Mouse (Mus musculus): ENCODE data around the gene Slc37a3. TPM values are rescaled to one million over a fixed set of nuclear protein-coding genes. Genes with fewer than 3 reads are reported as not detected.
"Not testable (repeated sequence)": the region's sequence is repeated elsewhere in the genome, so short reads cannot be mapped to it uniquely, and the experiment has no call there.

Gene Slc37a3
- 28.4 and 30.9 TPM in 2 replicates for polyA plus RNA-seq (2015; fragmentation: Nextera tagmentation; extraction: Ambion mirVana)

GRCm38 (mm10) chr6:39377311-39377827 lies at the start of gene Slc37a3:
Gene Slc37a3 (minus strand): TSS chr6:39377675.
- peaks cover 5% of the 10 kb centered on the region; the same call in 1 of the 2 replicates for H3K36me3 ChIP-seq (ENCODE audit: control insufficient read depth, insufficient read depth)
- H3K4me2 ChIP-seq (ENCODE audit: low read depth, low read length): peak within 1 kb of the TSS; percentile 79
- 0% methylated on average over 42 of the region's 43 CpGs for WGBS
- no peaks in the 10 kb centered on the region for H3K9me3 ChIP-seq (replicated peaks; ENCODE audit: control insufficient read depth, low read length)
- H3K4me3 ChIP-seq (ENCODE audit: low read length): peak within 1 kb of the TSS; percentile 82
- H3K9ac ChIP-seq (ENCODE audit: low read length): peak within 1 kb of the TSS; percentile 94
- peak within 1 kb of the TSS; percentile 56; the same call in 1 of the 2 replicates for H3K27ac ChIP-seq (ENCODE audit: low read length)
- peaks cover 23% of the 10 kb centered on the region for H3K4me1 ChIP-seq (ENCODE audit: control insufficient read depth, insufficient read depth, low read length)
- ATAC-seq (replicated peaks; ENCODE audit: extremely low read depth, insufficient read depth, low FRiP score): peak; percentile 88
- no peaks in the 10 kb centered on the region; the same call in 1 of the 2 replicates for H3K27me3 ChIP-seq (ENCODE audit: control insufficient read depth, insufficient read depth, low read length)

- ATAC-seq (replicated peaks; ENCODE audit: extremely low read depth, insufficient read depth, low FRiP score): no peak
- no peaks in the 10 kb centered on the region for H3K36me3 ChIP-seq (ENCODE audit: control insufficient read depth, insufficient read depth)
- 78% methylated on average over 4 of the region's 4 CpGs for WGBS
These were observed 49.2 kb upstream of the Slc37a3 start for GRCm38 (mm10) chr6:39426725-39427124.

GRCm38 (mm10) chr6:39425181-39425580 lies 47.7 kb upstream of the Slc37a3 start:
- WGBS: 65% methylated on average over 2 of the region's 2 CpGs
- H3K36me3 ChIP-seq (ENCODE audit: control insufficient read depth, insufficient read depth): no peaks in the 10 kb centered on the region
- H3K27ac ChIP-seq (ENCODE audit: low read length): no peak overlapping the region
- H3K4me2 ChIP-seq (ENCODE audit: low read depth, low read length): no peak overlapping the region
- no peak overlapping the region for H3K9ac ChIP-seq (ENCODE audit: low read length)
- no peak overlapping the region for H3K4me3 ChIP-seq (ENCODE audit: low read length)
- no peaks in the 10 kb centered on the region for H3K9me3 ChIP-seq (replicated peaks; ENCODE audit: control insufficient read depth, low read length)
- H3K4me1 ChIP-seq (ENCODE audit: control insufficient read depth, insufficient read depth, low read length): 0 out of 2 replicates have a peak, but pooled peaks cover 2% of the 10 kb centered on the region
- peaks cover 5% of the 10 kb centered on the region for H3K27me3 ChIP-seq (ENCODE audit: control insufficient read depth, insufficient read depth, low read length)
- ATAC-seq (replicated peaks; ENCODE audit: extremely low read depth, insufficient read depth, low FRiP score): no peak

More at GRCm38 (mm10) chr6:39426725-39427124, 49.2 kb upstream of the Slc37a3 start:
- no peak overlapping the region for H3K27ac ChIP-seq (ENCODE audit: low read length)
- peaks cover 5% of the 10 kb centered on the region for H3K27me3 ChIP-seq (ENCODE audit: control insufficient read depth, insufficient read depth, low read length)
- H3K9ac ChIP-seq (ENCODE audit: low read length): no peak overlapping the region
- no peaks in the 10 kb centered on the region for H3K9me3 ChIP-seq (replicated peaks; ENCODE audit: control insufficient read depth, low read length)
- no peak overlapping the region for H3K4me2 ChIP-seq (ENCODE audit: low read depth, low read length)
- no peak overlapping the region for H3K4me3 ChIP-seq (ENCODE audit: low read length)
- H3K4me1 ChIP-seq (ENCODE audit: control insufficient read depth, insufficient read depth, low read length): no peaks in the 10 kb centered on the region

DNA sequence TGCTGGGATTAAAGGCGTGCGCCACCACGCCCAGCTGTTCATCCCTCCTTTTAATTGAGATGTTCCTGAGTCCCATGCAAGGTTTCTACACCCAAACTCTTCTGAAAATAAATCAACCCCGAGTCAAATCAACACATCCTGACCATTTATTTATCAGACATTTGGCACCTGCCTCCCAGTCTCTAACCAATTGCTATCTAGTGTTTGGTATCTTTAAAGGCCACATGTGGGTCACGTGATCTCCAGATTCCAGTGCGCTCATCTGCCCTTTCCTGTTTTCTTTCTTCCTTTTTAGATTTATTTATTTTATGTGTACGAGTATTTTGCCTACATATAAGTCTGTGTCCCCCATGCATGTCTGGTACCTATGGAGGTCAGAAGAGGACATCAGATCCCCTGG lies 46.2 kb upstream of the Slc37a3 start:
- Histone ChIP-seq H3K4me1 (ENCODE audit: control insufficient read depth, insufficient read depth, low read length) (peaks cover 7% of the 10 kb centered on the region), H3K27ac (ENCODE audit: low read length) (no peak overlapping the region), H3K4me2 (ENCODE audit: low read depth, low read length) (no peak overlapping the region), H3K36me3 (ENCODE audit: control insufficient read depth, insufficient read depth) (no peaks in the 10 kb centered on the region), H3K27me3 (ENCODE audit: control insufficient read depth, insufficient read depth, low read length) (peaks cover 5% of the 10 kb centered on the region), H3K9ac (ENCODE audit: low read length) (no peak overlapping the region), H3K9me3 (replicated peaks; ENCODE audit: control insufficient read depth, low read length) (no peaks in the 10 kb centered on the region), H3K4me3 (ENCODE audit: low read length) (no peak overlapping the region)
- WGBS: 78% methylated on average over 7 of the region's 7 CpGs
- no peak for ATAC-seq (replicated peaks; ENCODE audit: extremely low read depth, insufficient read depth, low FRiP score)

GRCm38 (mm10) chr6:39423130-39423551 lies 45.7 kb upstream of the Slc37a3 start:
- WGBS: 49% methylated on average over 6 of the region's 6 CpGs
- Histone ChIP-seq H3K36me3 (ENCODE audit: control insufficient read depth, insufficient read depth) (no peaks in the 10 kb centered on the region), H3K27ac (ENCODE audit: low read length) (no peak overlapping the region)

DNA sequence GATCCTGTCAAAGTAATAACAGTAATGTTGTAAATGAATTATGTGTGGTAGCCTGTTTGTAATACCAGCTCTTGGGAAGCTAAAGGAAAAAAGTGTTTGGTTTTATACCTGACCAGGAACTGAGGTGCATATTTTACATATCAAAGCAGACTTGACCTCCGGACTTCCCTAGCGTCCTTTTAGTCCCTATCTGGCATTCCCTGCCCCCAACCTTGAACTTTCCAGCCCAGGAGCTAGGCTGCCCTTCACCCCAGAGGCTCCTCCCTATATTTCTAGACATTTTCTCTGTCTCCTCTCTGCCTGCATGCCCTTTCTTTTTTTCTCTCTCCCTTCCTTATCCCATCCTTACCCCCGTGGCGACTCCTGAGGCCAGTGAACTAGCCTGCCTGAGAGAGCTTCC lies 43.4 kb upstream of the Slc37a3 start:
- no peak overlapping the region for H3K27ac ChIP-seq (ENCODE audit: low read length)
- WGBS: 41% methylated on average over 4 of the region's 4 CpGs
- H3K4me2 ChIP-seq (ENCODE audit: low read depth, low read length): no peak overlapping the region
- no peaks in the 10 kb centered on the region for H3K36me3 ChIP-seq (ENCODE audit: control insufficient read depth, insufficient read depth)
- H3K27me3 ChIP-seq (ENCODE audit: control insufficient read depth, insufficient read depth, low read length): peaks cover 9% of the 10 kb centered on the region
- peaks cover 7% of the 10 kb centered on the region for H3K4me1 ChIP-seq (ENCODE audit: control insufficient read depth, insufficient read depth, low read length)
- no peaks in the 10 kb centered on the region for H3K9me3 ChIP-seq (replicated peaks; ENCODE audit: control insufficient read depth, low read length)
- no peak overlapping the region for H3K9ac ChIP-seq (ENCODE audit: low read length)
- no peak for ATAC-seq (replicated peaks; ENCODE audit: extremely low read depth, insufficient read depth, low FRiP score)
- no peak overlapping the region for H3K4me3 ChIP-seq (ENCODE audit: low read length)

More at GRCm38 (mm10) chr6:39423130-39423551, 45.7 kb upstream of the Slc37a3 start:
- peaks cover 9% of the 10 kb centered on the region for H3K27me3 ChIP-seq (ENCODE audit: control insufficient read depth, insufficient read depth, low read length)
- peaks cover 7% of the 10 kb centered on the region for H3K4me1 ChIP-seq (ENCODE audit: control insufficient read depth, insufficient read depth, low read length)
- H3K4me3 ChIP-seq (ENCODE audit: low read length): no peak overlapping the region
- no peak overlapping the region for H3K4me2 ChIP-seq (ENCODE audit: low read depth, low read length)
- H3K9me3 ChIP-seq (replicated peaks; ENCODE audit: control insufficient read depth, low read length): no peaks in the 10 kb centered on the region
- no peak overlapping the region for H3K9ac ChIP-seq (ENCODE audit: low read length)
- ATAC-seq (replicated peaks; ENCODE audit: extremely low read depth, insufficient read depth, low FRiP score): no peak

DNA sequence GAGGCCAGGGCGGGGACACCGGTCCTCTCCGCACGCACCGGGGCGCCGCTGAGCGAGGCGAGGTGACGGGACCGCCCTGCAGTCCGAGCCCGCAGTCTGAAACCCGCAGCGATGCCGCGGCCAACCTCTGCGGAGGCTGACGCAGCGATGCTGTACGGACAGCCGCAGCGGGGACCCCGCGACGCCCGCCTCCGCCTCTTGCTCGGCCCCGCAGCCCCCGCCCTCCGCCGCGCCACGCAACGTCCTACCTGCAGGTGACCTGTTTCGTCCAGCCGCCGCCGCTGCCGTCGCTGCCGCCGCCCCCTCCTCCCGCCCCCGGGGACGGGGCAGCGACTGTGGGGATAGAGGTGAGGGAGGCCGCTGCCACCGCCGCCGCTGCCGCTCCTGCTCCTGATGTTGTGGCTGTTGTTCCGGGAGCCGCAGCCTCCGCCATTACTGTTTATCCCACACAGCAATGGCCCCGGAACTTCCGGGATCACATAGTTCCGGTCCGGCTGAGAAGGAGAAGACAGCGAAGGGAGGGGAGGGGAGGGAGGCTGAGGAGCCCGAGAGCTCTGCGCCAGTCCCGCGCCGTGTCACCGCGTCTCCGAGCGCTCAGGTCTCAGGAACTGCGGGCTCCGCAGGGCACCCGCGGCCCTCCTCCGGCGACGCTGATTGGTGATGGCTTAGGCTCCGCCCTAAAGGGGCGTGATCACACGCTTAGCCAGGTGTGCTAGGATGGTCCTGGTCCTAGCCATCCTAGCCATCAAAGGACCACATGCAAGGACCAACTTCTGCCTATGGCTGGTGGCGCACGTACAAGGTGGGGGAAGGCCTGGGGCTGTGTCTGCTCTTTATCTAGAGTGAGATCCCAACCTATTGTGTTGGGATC lies 42.6 kb upstream of the Slc37a3 start, which contains the start of gene Mkrn1:
Gene Mkrn1 (minus strand): TSS at position 612 of the 871 bp plus-strand sequence.
- Histone ChIP-seq H3K4me1 (ENCODE audit: control insufficient read depth, insufficient read depth, low read length) (peaks cover 7% of the 10 kb centered on the region), H3K36me3 (ENCODE audit: control insufficient read depth, insufficient read depth) (no peaks in the 10 kb centered on the region), H3K4me3 (ENCODE audit: low read length) (peak within 1 kb of the TSS; percentile 87), H3K27me3 (ENCODE audit: control insufficient read depth, insufficient read depth, low read length) (peaks cover 9% of the 10 kb centered on the region), H3K27ac (ENCODE audit: low read length) (peak within 1 kb of the TSS; percentile 41; the same call in 1 of the 2 replicates), H3K9me3 (replicated peaks; ENCODE audit: control insufficient read depth, low read length) (no peaks in the 10 kb centered on the region), H3K4me2 (ENCODE audit: low read depth, low read length) (peak within 1 kb of the TSS; percentile 84), H3K9ac (ENCODE audit: low read length) (peak within 1 kb of the TSS; percentile 83)
- WGBS: under 1% methylated on average over 73 of the region's 82 CpGs
- peak; percentile 86 for ATAC-seq (replicated peaks; ENCODE audit: extremely low read depth, insufficient read depth, low FRiP score)

GRCm38 (mm10) chr6:39419386-39419850 lies 41.9 kb upstream of the Slc37a3 start:
- under 1% methylated on average over 43 of the region's 43 CpGs for whole genome bisulfite sequencing

DNA sequence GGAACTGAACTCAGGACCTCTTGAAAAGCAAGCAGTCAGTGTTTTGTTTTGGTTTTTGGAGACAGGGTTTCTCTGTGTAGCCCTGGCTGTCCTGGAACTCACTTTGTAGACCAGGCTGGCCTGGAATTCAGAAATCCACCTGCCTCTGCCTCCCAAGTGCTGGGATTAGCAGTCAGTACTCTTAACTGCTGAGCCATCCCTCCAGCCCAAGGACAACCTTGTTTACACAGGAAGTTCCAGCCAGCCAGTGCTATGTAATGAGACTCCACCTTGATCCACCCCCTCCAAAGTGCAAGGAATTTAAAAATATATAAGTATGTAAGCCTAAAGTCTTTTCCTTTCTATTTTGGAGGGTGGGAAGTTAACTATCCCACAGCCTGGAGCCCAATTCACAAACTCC lies 39.2 kb upstream of the Slc37a3 start:
- H3K27ac ChIP-seq (ENCODE audit: low read length); H3K9ac ChIP-seq (ENCODE audit: low read length); ATAC-seq (replicated peaks; ENCODE audit: extremely low read depth, insufficient read depth, low FRiP score); H3K36me3 ChIP-seq (ENCODE audit: control insufficient read depth, insufficient read depth); H3K4me3 ChIP-seq (ENCODE audit: low read length); H3K27me3 ChIP-seq (ENCODE audit: control insufficient read depth, insufficient read depth, low read length); H3K4me2 ChIP-seq (ENCODE audit: low read depth, low read length); H3K9me3 ChIP-seq (replicated peaks; ENCODE audit: control insufficient read depth, low read length); H3K4me1 ChIP-seq (ENCODE audit: control insufficient read depth, insufficient read depth, low read length): not testable (repeated sequence)

More at GRCm38 (mm10) chr6:39419386-39419850, 41.9 kb upstream of the Slc37a3 start:
- Histone ChIP-seq H3K27ac (ENCODE audit: low read length) (no peak overlapping the region), H3K9me3 (replicated peaks; ENCODE audit: control insufficient read depth, low read length) (no peaks in the 10 kb centered on the region), H3K4me3 (ENCODE audit: low read length) (peak overlapping the region; percentile 87), H3K36me3 (ENCODE audit: control insufficient read depth, insufficient read depth) (no peaks in the 10 kb centered on the region), H3K4me1 (ENCODE audit: control insufficient read depth, insufficient read depth, low read length) (peaks cover 7% of the 10 kb centered on the region), H3K9ac (ENCODE audit: low read length) (peak overlapping the region; percentile 83), H3K4me2 (ENCODE audit: low read depth, low read length) (peak overlapping the region; percentile 84), H3K27me3 (ENCODE audit: control insufficient read depth, insufficient read depth, low read length) (peaks cover 9% of the 10 kb centered on the region)
- no peak for ATAC-seq (replicated peaks; ENCODE audit: extremely low read depth, insufficient read depth, low FRiP score)

Measured in heart, embryonic 16.5 days (tissue).